Mouse (Mus musculus) stomach, postnatal 0 days (tissue): ENCODE results near the gene Fas. TPM values are rescaled to one million over a fixed set of nuclear protein-coding genes. Genes with fewer than 3 reads are reported as not detected.

Source experiments
- ATAC-seq: fragments of 200-750 bp; cut with Nextera tagmentation; 2 replicates; pipeline ENCODE4 v1.8.0; 2017; ENCODE audit not compliant: low FRiP score, low TSS enrichment
- DNase-seq: peaks from one replicate; pipeline ENCODE4 v3.0.0-alpha.2; 2016; ENCODE audit warnings: low spot score
- H3K27ac ChIP-seq: fragments of 300-500 bp; sonication (generic); replicated peaks from 2 replicates; pipeline ENCODE4 v1.5.1; 2014; ENCODE audit warnings: mild to moderate bottlenecking, control low read depth
- H3K27me3 ChIP-seq: fragments of 300-500 bp; sonication (generic); 2 replicates; pipeline ENCODE4 v1.6.1; 2014; ENCODE audit warnings: low read length; ENCODE audit not compliant: control insufficient read depth, insufficient read depth
- H3K36me3 ChIP-seq: fragments of 300-500 bp; sonication (generic); 2 replicates; pipeline ENCODE4 v1.6.1; 2014; ENCODE audit warnings: low read length, mixed read lengths; ENCODE audit not compliant: control insufficient read depth, insufficient read depth
- H3K4me1 ChIP-seq: fragments of 300-500 bp; sonication (generic); replicated peaks from 2 replicates; pipeline ENCODE4 v1.6.1; 2014; ENCODE audit warnings: antibody characterized with exemption; ENCODE audit not compliant: control insufficient read depth, insufficient read depth
- H3K4me2 ChIP-seq: fragments of 300-500 bp; sonication (generic); replicated peaks from 2 replicates; pipeline ENCODE4 v1.6.1; 2014; ENCODE audit warnings: low read depth, mild to moderate bottlenecking, control low read depth, moderate library complexity
- H3K4me3 ChIP-seq: fragments of 300-500 bp; sonication (generic); 2 replicates; pipeline ENCODE4 v1.5.1; 2014; ENCODE audit warnings: low read depth, low read length, control low read depth
- H3K9ac ChIP-seq: fragments of 300-500 bp; sonication (generic); 2 replicates; pipeline ENCODE4 v1.6.1; 2014; ENCODE audit warnings: mild to moderate bottlenecking, low read length, control low read depth, mixed read lengths
- H3K9me3 ChIP-seq: fragments of 300-500 bp; sonication (generic); 2 replicates; pipeline ENCODE4 v1.6.1; 2016; ENCODE audit warnings: low read length; ENCODE audit not compliant: control insufficient read depth
- CTCF ChIP-seq: IDR thresholded peaks from 2 replicates; pipeline ENCODE4 v1.5.1; 2016; ENCODE audit warnings: antibody characterized with exemption, low read depth, mild to moderate bottlenecking, moderate library complexity
- EP300 ChIP-seq: optimal IDR thresholded peaks from 2 replicates; pipeline ENCODE3; 2016; ENCODE audit warnings: antibody characterized with exemption
- WGBS: fragments of 180-500 bp; shearing (Covaris S2); extraction: QIAGEN DNeasy Blood & Tissue Kit; methylation state at CpG from one replicate; pipeline ENCODE4 v1.1.7; 2014; 5-methylcytosine and 5-hydroxymethylcytosine counted together
- polyA plus RNA-seq: library from polyadenylated mRNA; unstranded; fragments of >200 nt; fragmentation: Nextera tagmentation; extraction: Ambion mirVana; gene quantifications from 2 replicates; pipeline ENCODE4 v1.2.1, GENCODE M21; 2015

The Fas gene
- polyA plus RNA-seq = 8.3 and 9.0 TPM in 2 replicates

DNA sequence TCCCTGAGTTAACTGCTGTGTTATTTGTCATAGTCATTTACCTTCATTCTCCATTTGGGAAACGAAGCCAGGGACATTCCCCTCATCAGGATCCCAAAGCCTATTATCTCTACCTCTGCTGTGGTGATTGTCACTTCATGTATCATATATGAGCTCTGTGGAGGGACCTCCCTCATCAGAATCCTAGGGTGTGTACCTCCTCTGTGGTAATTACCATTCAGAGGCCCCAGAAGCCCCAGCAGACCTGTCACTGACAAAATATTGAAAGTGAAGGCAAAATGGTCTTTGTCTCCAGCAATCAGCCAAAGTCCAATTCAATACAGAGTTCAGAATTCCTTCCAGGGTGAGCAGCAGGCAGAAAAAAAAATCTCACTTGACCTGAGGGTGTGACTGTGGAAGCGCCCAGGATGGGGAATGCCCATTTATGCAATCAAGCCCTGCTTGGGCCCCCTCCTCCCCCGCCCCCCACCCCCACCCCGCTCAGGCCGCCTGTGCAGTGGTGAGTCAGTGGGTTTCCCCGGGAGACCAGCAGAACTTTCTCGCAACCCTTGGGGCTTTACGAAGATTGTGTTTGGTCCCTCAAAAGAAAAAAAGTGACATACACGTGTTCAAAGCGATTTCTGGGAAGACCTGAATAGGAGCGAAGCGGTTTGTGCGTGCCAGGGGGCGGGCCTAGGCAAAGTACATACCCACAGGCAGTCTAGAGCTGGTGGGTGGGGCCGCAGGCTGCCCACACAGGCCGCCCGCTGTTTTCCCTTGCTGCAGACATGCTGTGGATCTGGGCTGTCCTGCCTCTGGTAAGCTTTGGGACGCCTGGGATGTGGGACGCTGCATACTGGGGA, at the start of gene Fas:
TSS of gene Fas (plus strand) at position 719 of the 842 bp plus-strand sequence.
- WGBS = 3% methylated on average over 19 of the region's 19 CpGs
- Histone ChIP-seq H3K36me3 (no peaks in the 10 kb centered on the region), H3K9ac (peak within 1 kb of the TSS; percentile 64), H3K27ac (peak within 1 kb of the TSS; percentile 61), H3K9me3 (no peaks in the 10 kb centered on the region), H3K27me3 (no peaks in the 10 kb centered on the region), H3K4me2 (peak within 1 kb of the TSS; percentile 88), H3K4me3 (peak within 1 kb of the TSS; percentile 57), H3K4me1 (0 out of 2 replicates have a peak, but pooled peaks cover 3% of the 10 kb centered on the region)
- ATAC-seq = peak; percentile 96
- TF ChIP-seq CTCF (no peak), EP300 (no peak)
- DNase-seq = peak; percentile 88

DNA sequence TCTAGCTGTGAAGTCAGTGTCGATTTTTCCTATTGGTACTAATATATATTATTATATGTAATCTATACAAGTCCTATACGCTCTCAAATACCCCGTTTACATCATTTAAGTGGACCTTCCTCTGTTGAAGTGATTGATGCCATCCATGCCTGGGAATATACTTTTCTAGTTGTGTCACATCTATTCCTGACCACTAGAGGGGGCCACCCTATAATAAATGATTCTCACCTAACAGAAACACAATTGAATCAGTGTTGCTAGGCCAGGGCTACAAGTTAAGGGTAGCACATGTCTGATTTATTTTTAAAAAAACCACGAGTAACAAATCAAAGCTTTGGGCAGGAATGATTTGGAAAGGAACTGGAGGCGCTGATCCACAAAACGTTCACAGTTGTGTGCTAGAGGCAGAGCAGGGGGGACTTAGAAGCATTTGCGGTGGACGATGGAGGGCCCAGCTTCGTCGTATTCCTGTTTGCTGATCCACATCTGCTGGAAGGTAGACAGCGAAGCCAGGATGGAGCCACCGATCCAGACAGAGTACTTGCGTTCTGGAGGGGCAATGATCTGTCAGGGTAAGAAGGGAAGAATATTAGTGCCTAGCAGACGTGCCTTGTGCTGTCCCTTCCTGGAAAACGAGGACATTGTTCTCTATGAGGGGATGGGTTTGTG, 49.1 kb upstream of the Fas start:
- Histone ChIP-seq H3K27me3 (no peaks in the 10 kb centered on the region), H3K9me3 (no peaks in the 10 kb centered on the region), H3K4me1 (no peaks in the 10 kb centered on the region), H3K4me2 (no peak overlapping the region), H3K4me3 (no peak overlapping the region), H3K27ac (no peak overlapping the region), H3K9ac (no peak overlapping the region), H3K36me3 (peaks cover 17% of the 10 kb centered on the region)
- TF ChIP-seq EP300 (no peak), CTCF (peak; percentile 77)
- no peak for DNase-seq
- ATAC-seq = no peak
- 62% methylated on average over 15 of the region's 15 CpGs for WGBS

DNA sequence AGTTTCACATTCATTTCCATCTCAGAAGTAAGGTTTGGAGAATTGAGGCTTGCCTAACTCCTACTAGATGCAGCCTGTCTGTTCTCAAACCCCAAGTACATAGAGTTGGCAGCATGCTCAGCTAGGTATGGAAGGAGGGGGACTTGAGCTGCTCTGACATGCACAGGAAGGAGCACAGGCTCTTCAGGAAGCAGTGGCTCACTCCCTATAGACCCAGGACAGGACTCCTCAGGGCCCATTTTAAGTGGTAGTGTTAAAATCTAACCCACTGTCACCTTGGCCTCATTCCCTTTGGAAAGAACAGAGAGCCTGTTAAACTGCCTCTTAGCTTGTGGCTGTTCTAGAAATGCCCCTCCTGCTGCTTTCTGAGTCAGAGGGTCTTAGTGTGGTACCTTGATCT, 47.5 kb upstream of the Fas start:
- H3K9ac ChIP-seq = no peak overlapping the region
- no peaks in the 10 kb centered on the region for H3K27me3 ChIP-seq
- H3K4me2 ChIP-seq = no peak overlapping the region
- H3K27ac ChIP-seq = 0 out of 2 replicates have a peak overlapping the region, but pooled peaks have one; percentile 18
- H3K36me3 ChIP-seq = peaks cover 17% of the 10 kb centered on the region
- DNase-seq (no peak), ATAC-seq (no peak)
- H3K4me1 ChIP-seq = no peaks in the 10 kb centered on the region
- no peak overlapping the region for H3K4me3 ChIP-seq
- H3K9me3 ChIP-seq = no peaks in the 10 kb centered on the region
- TF ChIP-seq CTCF (no peak), EP300 (no peak)

DNA sequence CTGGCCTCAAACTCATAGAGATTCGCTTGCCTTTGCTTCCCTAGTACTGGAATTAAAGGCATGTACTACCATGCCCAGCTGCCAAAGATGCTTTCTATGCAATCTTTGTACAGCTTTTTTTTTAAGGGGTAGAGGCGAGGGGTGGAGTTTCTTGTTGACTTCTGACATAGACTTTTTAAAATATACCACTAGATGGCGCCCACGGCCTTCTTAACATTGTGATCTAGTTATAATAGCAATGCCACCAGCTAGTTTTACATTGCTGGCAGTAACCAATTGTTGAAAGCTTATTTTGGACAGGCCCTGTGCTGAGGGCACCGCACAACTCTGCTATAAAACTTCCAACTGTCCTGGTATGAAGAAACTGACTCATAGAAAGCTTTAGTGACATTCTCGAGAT, 46.4 kb upstream of the Fas start:
- H3K4me1 ChIP-seq = no peaks in the 10 kb centered on the region
- H3K36me3 ChIP-seq = peaks cover 15% of the 10 kb centered on the region
- ATAC-seq = peak; percentile 20; the same call in 1 of the 2 replicates
- H3K27me3 ChIP-seq = no peaks in the 10 kb centered on the region
- no peaks in the 10 kb centered on the region for H3K9me3 ChIP-seq
- no peak overlapping the region for H3K4me2 ChIP-seq
- no peak overlapping the region for H3K4me3 ChIP-seq
- peak; percentile 47 for DNase-seq
- no peak overlapping the region for H3K27ac ChIP-seq
- TF ChIP-seq CTCF (peak; percentile 78), EP300 (no peak)
- H3K9ac ChIP-seq = no peak overlapping the region
- 11% methylated on average over 6 of the region's 6 CpGs for WGBS

DNA sequence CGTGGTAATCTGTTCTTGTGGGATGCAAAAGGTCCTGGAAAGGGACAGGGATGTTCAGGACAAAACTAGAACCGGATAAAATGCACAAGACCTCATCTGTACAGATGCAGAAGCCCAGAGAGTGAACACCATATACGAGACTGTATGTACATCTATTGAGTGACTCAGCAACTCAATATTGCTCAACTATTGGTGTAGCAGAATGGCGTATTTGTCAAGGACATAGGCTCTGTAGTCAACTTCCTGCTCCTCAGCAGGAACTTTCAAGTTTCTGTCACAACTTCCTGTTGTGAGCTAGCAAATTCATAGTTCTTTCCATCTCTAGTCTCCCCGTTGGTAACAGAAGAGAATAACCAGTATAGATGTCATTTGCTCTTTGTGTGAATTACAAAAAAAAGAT, 41.9 kb upstream of the Fas start:
- H3K9me3 ChIP-seq = no peaks in the 10 kb centered on the region
- WGBS = 74% methylated on average over 5 of the region's 5 CpGs
- no peak overlapping the region for H3K27ac ChIP-seq
- H3K36me3 ChIP-seq = 0 out of 2 replicates have a peak, but pooled peaks cover 1% of the 10 kb centered on the region
- TF ChIP-seq EP300 (no peak), CTCF (no peak)
- DNase-seq (no peak), ATAC-seq (no peak)
- no peaks in the 10 kb centered on the region for H3K4me1 ChIP-seq
- no peak overlapping the region for H3K9ac ChIP-seq
- H3K27me3 ChIP-seq = no peaks in the 10 kb centered on the region
- H3K4me2 ChIP-seq = no peak overlapping the region
- H3K4me3 ChIP-seq = no peak overlapping the region
